Mouse (Mus musculus): ENCODE measurements around the gene Pcnx.
A peak's percentile ranks its signal among the peaks of the same experiment; 100 is the strongest.
"Not testable (repeated sequence)": the region's sequence is repeated elsewhere in the genome, so short reads cannot be mapped to it uniquely, and the experiment has no call there.

Pcnx gene

GRCm38 (mm10) chr12:81971884-81972362, 112.1 kb downstream of the Pcnx start:
- DNase-seq, result no peak

- peak; percentile 39 to 47 for DNase-seq
These were observed 115.0 kb downstream of the Pcnx start for GRCm38 (mm10) chr12:81974806-81975205.

GRCm38 (mm10) chr12:81977346-81977745, 117.5 kb downstream of the Pcnx start:
- no peak for DNase-seq

GRCm38 (mm10) chr12:81979312-81979711, 119.5 kb downstream of the Pcnx start:
- DNase-seq, result no peak

- DNase-seq, result no peak
These were observed 132.3 kb downstream of the Pcnx start for GRCm38 (mm10) chr12:81992106-81992505.

DNA sequence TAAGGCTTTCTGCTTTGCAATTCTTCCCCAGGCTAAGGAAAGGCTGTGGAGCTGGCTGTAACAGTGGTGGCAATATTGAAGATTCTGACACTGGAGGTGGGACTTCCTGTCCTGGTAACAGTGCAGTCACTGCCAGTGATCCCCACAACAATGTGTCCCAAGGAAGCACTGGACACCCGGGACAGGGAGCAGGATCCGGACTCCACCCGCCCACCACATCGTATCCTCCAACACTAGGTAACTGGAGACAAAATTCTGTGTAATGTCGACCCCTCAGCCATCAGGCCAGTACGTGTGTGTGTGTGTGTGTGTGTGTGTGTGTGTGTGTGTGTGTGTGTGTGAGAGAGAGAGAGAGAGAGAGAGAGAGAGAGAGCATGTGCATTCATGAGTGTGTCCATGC, 133.2 kb downstream of the Pcnx start:
- no peak for DNase-seq

GRCm38 (mm10) chr12:81994911-81995667, 135.3 kb downstream of the Pcnx start:
- DNase-seq, result peak; percentile 18 to 19

DNA sequence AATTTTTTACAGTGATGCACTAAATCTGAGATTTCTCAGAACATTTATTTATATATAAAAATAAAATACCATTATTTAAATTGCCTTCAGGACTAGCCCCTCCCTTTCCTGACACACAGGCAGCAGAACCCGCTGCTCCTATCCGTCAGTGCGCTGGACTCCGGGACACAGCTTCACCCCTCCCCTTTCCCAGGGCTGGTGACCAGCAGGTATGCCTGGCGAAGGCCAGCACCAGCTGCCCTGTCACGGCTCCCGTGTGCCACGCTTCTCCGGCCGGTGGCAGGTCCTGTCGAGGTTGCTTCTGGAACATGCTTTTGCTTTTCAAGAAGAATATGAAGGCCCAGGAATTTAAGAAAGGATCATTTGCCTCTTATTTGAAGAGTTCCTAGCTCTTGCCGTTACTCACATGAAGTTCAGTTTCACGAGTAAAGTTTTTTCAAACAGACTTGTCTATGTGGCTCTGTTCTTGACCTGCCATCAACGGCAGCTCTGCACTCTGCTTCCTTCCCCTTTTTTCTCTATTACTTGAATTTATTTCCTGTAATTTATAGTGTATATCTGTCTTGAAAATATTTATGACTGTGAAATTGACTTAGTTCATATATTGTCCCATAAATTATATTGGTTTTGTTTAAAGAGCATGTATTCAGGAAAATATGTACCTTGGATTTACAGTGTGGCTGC, 137.0 kb downstream of the Pcnx start:
- DNase-seq, result peak in 1 of 2 experiments; percentile 43

DNA sequence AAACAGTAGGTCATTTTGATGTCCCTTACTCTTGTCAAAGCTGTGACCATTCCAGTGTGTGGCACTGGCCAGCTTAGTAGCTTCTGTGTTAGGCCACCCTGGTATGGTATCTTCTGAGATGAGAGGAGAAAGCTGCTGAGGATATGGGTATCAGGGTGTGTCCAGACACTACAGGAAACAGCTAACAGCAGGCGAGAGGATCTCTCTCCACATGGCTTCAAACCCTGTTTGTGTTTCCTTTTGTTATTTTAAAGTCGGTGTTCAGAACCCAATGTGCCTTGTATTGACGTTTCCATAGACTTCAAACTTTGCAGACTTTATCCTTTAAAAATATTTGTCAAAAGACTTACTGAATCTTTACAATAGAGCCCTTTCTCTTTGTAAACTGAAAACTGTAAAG, 137.7 kb downstream of the Pcnx start:
- no peak for DNase-seq

DNA sequence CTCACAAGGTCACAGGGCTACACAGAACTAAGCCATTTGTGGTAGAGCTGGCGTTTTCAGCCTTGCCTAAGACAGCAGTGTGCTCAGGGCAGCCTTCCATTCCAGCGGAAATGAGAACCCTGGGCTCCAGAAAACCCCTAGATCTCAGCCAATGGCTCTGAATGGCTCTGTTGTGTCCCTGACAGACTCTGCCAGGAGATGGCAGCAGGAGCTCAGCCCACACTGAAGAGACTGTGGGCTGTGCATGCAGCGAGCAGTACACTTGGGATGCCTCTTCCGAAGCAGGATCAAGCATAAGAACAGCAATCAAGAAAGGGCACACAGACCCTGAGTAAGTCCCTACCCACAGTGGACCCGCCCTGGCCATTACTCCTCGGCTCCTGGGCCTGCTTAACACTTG, 142.9 kb downstream of the Pcnx start:
- not testable (repeated sequence) for DNase-seq

- not testable (repeated sequence) for DNase-seq
These were observed 166.2 kb downstream of the Pcnx start for GRCm38 (mm10) chr12:82025901-82026633.

DNA sequence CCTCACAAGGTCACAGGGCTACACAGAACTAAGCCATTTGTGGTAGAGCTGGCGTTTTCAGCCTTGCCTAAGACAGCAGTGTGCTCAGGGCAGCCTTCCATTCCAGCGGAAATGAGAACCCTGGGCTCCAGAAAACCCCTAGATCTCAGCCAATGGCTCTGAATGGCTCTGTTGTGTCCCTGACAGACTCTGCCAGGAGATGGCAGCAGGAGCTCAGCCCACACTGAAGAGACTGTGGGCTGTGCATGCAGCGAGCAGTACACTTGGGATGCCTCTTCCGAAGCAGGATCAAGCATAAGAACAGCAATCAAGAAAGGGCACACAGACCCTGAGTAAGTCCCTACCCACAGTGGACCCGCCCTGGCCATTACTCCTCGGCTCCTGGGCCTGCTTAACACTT, 173.7 kb downstream of the Pcnx start:
- not testable (repeated sequence) for DNase-seq

- not testable (repeated sequence) for DNase-seq
These were observed 174.2 kb downstream of the Pcnx start for GRCm38 (mm10) chr12:82033973-82034372.

DNA sequence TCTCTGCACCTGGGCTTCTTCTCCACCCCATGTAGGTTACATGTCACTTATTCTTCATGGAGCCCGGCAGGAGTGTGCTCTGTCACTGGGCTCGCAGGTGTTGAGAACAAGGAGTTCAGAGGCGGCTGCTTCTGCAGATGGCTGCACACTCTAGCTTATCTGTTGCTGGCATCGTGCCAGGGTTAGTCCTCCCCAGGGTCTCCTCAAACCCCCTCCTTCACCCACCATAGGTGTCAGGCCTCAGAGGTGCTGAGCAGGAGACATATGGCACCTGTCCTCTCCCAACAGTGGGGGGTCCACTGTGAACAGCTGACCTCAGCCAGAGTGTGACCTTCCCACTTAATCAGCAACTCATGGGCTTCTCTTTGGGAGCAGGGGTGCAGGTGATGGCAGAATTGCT, 184.3 kb downstream of the Pcnx start:
- DNase-seq, result not testable (repeated sequence)
